Mouse (Mus musculus): ENCODE measurements around the gene Gzf1. TPM values are rescaled to one million over a fixed set of nuclear protein-coding genes. Genes with fewer than 3 reads are reported as not detected.

Gzf1 gene
- polyA plus RNA-seq (2015; fragmentation: Nextera tagmentation; extraction: Ambion mirVana), result 14.9 and 16.6 TPM in 2 replicates

- peak; percentile 43 for TF ChIP-seq CTCF (IDR thresholded peaks at IDR 0.05; ENCODE audit: low read depth)
- Histone ChIP-seq H3K27ac (ENCODE audit: low read depth, low read length) (peak within 1 kb of the TSS; percentile 87), H3K4me1 (replicated peaks; ENCODE audit: control insufficient read depth, insufficient read depth, low read length) (peaks cover 6% of the 10 kb centered on the region; the same call in 1 of the 2 replicates), H3K9me3 (ENCODE audit: control insufficient read depth) (no peaks in the 10 kb centered on the region), H3K4me2 (replicated peaks; ENCODE audit: low read depth) (peak within 1 kb of the TSS; percentile 87), H3K27me3 (replicated peaks; ENCODE audit: control insufficient read depth, insufficient read depth, low read length) (no peaks in the 10 kb centered on the region), H3K4me3 (ENCODE audit: low read depth, low read length) (peak within 1 kb of the TSS; percentile 85), H3K36me3 (ENCODE audit: control insufficient read depth, insufficient read depth) (peaks cover 29% of the 10 kb centered on the region), H3K9ac (ENCODE audit: low read depth, low read length) (peak within 1 kb of the TSS; percentile 87)
- under 1% methylated on average over 39 of the region's 39 CpGs for WGBS
- ATAC-seq, result peak; percentile 92
Measured at GRCm38 (mm10) chr2:148680775-148681291, at the start of gene Gzf1. Gene Gzf1 (plus strand): TSS chr2:148681023.

GRCm38 (mm10) chr2:148631602-148632001 lies 49.2 kb upstream of the Gzf1 start:
- 83% methylated on average over 3 of the region's 3 CpGs for WGBS
- no peak for TF ChIP-seq CTCF (IDR thresholded peaks at IDR 0.05; ENCODE audit: low read depth)
- Histone ChIP-seq H3K4me3 (ENCODE audit: low read depth, low read length) (no peak overlapping the region), H3K4me1 (replicated peaks; ENCODE audit: control insufficient read depth, insufficient read depth, low read length) (no peaks in the 10 kb centered on the region), H3K27me3 (replicated peaks; ENCODE audit: control insufficient read depth, insufficient read depth, low read length) (no peaks in the 10 kb centered on the region), H3K36me3 (ENCODE audit: control insufficient read depth, insufficient read depth) (no peaks in the 10 kb centered on the region), H3K27ac (ENCODE audit: low read depth, low read length) (no peak overlapping the region), H3K4me2 (replicated peaks; ENCODE audit: low read depth) (no peak overlapping the region), H3K9ac (ENCODE audit: low read depth, low read length) (no peak overlapping the region), H3K9me3 (ENCODE audit: control insufficient read depth) (no peaks in the 10 kb centered on the region)
- no peak for ATAC-seq

- no peak for TF ChIP-seq CTCF (IDR thresholded peaks at IDR 0.05; ENCODE audit: low read depth)
- 82% methylated on average over 4 of the region's 4 CpGs for WGBS
Measured at GRCm38 (mm10) chr2:148634466-148634865, 46.4 kb upstream of the Gzf1 start.

GRCm38 (mm10) chr2:148642610-148643370 lies 38.0 kb upstream of the Gzf1 start:
- H3K27ac ChIP-seq (ENCODE audit: low read depth, low read length), result no peak overlapping the region
- no peaks in the 10 kb centered on the region for H3K9me3 ChIP-seq (ENCODE audit: control insufficient read depth)
- H3K4me2 ChIP-seq (replicated peaks; ENCODE audit: low read depth), result no peak overlapping the region
- H3K36me3 ChIP-seq (ENCODE audit: control insufficient read depth, insufficient read depth), result no peaks in the 10 kb centered on the region
- no peak for ATAC-seq
- no peak overlapping the region for H3K4me3 ChIP-seq (ENCODE audit: low read depth, low read length)
- H3K27me3 ChIP-seq (replicated peaks; ENCODE audit: control insufficient read depth, insufficient read depth, low read length), result no peaks in the 10 kb centered on the region
- H3K9ac ChIP-seq (ENCODE audit: low read depth, low read length), result no peak overlapping the region
- no peaks in the 10 kb centered on the region for H3K4me1 ChIP-seq (replicated peaks; ENCODE audit: control insufficient read depth, insufficient read depth, low read length)
- 58% methylated on average over 1 of the region's 1 CpGs for WGBS
- no peak for TF ChIP-seq CTCF (IDR thresholded peaks at IDR 0.05; ENCODE audit: low read depth)

More at GRCm38 (mm10) chr2:148634466-148634865, 46.4 kb upstream of the Gzf1 start:
- Histone ChIP-seq H3K9me3 (ENCODE audit: control insufficient read depth) (no peaks in the 10 kb centered on the region), H3K4me1 (replicated peaks; ENCODE audit: control insufficient read depth, insufficient read depth, low read length) (no peaks in the 10 kb centered on the region), H3K27me3 (replicated peaks; ENCODE audit: control insufficient read depth, insufficient read depth, low read length) (no peaks in the 10 kb centered on the region), H3K4me3 (ENCODE audit: low read depth, low read length) (no peak overlapping the region), H3K9ac (ENCODE audit: low read depth, low read length) (no peak overlapping the region), H3K4me2 (replicated peaks; ENCODE audit: low read depth) (no peak overlapping the region), H3K27ac (ENCODE audit: low read depth, low read length) (no peak overlapping the region), H3K36me3 (ENCODE audit: control insufficient read depth, insufficient read depth) (no peaks in the 10 kb centered on the region)
- ATAC-seq, result no peak

- WGBS, result 85% methylated on average over 6 of the region's 6 CpGs
- ATAC-seq, result no peak
- no peak overlapping the region for H3K27ac ChIP-seq (ENCODE audit: low read depth, low read length)
- no peak overlapping the region for H3K4me3 ChIP-seq (ENCODE audit: low read depth, low read length)
- H3K4me2 ChIP-seq (replicated peaks; ENCODE audit: low read depth), result no peak overlapping the region
- no peaks in the 10 kb centered on the region for H3K4me1 ChIP-seq (replicated peaks; ENCODE audit: control insufficient read depth, insufficient read depth, low read length)
- no peak for TF ChIP-seq CTCF (IDR thresholded peaks at IDR 0.05; ENCODE audit: low read depth)
- no peaks in the 10 kb centered on the region for H3K27me3 ChIP-seq (replicated peaks; ENCODE audit: control insufficient read depth, insufficient read depth, low read length)
- no peak overlapping the region for H3K9ac ChIP-seq (ENCODE audit: low read depth, low read length)
- no peaks in the 10 kb centered on the region for H3K36me3 ChIP-seq (ENCODE audit: control insufficient read depth, insufficient read depth)
- H3K9me3 ChIP-seq (ENCODE audit: control insufficient read depth), result no peaks in the 10 kb centered on the region
Measured at GRCm38 (mm10) chr2:148644421-148645000, 36.3 kb upstream of the Gzf1 start.

- ATAC-seq, result no peak
- no peak overlapping the region for H3K9ac ChIP-seq (ENCODE audit: low read depth, low read length)
- H3K27ac ChIP-seq (ENCODE audit: low read depth, low read length), result no peak overlapping the region
- TF ChIP-seq CTCF (IDR thresholded peaks at IDR 0.05; ENCODE audit: low read depth), result no peak
- no peaks in the 10 kb centered on the region for H3K4me1 ChIP-seq (replicated peaks; ENCODE audit: control insufficient read depth, insufficient read depth, low read length)
- WGBS, result 40% methylated on average over 3 of the region's 3 CpGs
- no peak overlapping the region for H3K4me3 ChIP-seq (ENCODE audit: low read depth, low read length)
- H3K9me3 ChIP-seq (ENCODE audit: control insufficient read depth), result no peaks in the 10 kb centered on the region
- no peak overlapping the region for H3K4me2 ChIP-seq (replicated peaks; ENCODE audit: low read depth)
- H3K27me3 ChIP-seq (replicated peaks; ENCODE audit: control insufficient read depth, insufficient read depth, low read length), result 0 out of 2 replicates have a peak, but pooled peaks cover 2% of the 10 kb centered on the region
- no peaks in the 10 kb centered on the region for H3K36me3 ChIP-seq (ENCODE audit: control insufficient read depth, insufficient read depth)
Measured at GRCm38 (mm10) chr2:148650587-148651357, 30.1 kb upstream of the Gzf1 start.
